Mouse (Mus musculus): ENCODE data around the gene Zfp551.

Gene Zfp551

DNA sequence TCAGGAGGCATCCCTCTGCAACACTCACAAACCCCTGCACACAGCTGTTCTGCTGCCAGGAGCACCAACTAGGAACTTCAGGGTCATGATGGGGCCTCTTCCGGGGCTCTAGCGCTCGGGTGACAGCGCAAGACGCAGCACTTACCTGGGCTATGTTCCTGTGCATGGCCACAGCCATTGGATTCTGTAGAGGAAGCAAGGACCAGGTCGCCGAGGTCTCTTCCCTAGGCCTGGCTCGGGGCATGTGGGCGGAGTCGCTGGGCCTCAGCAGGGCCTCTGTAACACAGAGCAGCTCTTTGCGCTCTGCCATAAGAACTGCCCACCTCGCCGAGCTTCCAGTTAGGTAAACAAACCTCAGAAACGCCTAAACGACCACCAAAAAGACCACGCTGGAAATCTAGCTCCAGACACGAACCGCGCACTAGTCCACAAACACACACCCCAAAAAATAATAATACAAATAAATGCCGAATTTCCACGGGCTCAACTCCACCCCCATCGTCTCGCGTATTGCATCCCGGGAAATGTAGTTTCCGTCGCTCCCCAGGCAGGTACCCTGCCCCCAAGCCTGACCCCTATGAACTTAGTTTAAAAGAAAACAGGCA lies at the start of gene Zfp551:
TSS of gene Zfp551 (minus strand) at position 507 of the 605 bp plus-strand sequence.
- DNase-seq (ENCODE audit: low spot score), result peak; percentile 50

DNA sequence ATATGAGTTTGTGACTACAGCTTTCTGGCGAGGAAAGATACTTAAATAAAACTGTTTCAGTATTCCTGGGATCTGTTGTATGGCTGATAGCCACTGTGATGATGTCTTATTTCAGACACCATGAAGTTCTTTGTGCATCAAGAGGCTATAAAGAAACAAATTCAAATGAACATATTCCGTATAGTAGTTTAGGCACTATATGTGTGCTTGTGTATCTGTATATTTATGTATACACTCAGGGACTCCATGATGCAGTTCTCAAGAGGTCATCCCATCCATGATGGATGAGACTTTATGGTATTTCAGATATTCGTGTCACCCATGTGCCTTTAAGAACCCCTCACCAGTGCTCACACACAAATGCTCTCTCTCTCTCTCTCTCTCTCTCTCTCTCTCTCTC lies 304 bp upstream of the Zfp551 start:
- DNase-seq (ENCODE audit: low spot score), result no peak

DNA sequence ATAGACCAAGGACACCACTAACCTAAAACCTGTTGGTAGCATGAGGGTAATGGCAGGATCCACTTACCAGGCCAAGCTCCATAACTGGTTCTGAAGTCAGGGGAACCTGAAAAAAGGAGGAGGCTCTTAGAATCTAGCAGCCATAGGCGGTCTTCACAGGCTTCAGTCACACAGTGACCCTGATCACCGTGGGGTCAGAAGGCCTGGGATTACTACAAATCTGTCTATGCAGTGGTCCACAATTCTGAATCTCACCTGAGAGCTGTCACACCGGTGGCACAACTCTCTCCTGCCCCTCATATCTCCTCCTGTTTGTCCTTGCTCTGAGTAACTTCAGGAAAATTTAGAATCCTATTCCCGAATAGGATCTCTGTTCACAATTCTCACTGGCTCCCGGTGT lies 810 bp downstream of the Zfp551 start:
- no peak for DNase-seq (ENCODE audit: low spot score)

DNA sequence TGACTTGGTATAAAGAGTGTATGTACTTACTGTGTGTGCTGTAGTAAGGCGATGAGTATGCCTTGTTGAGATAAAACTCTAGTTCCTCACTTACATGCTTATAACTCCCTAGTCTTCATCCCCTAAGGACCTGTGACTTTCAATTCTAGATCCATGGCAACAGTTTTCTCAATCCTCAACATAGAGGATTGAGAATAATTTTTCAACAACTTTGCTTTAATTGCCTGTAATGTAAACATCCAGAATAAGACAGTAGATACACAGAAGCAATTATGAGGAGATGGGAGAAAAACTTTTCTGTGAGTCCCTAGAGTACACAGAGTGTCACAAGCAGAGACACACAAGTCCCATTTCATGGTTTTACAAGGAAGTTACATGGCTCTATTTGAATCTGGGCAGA lies 53.4 kb downstream of the Zfp551 start, which contains the start of gene Vmn1r84:
TSS of gene Vmn1r84 (minus strand) at position 101 of the 400 bp plus-strand sequence.
- DNase-seq (ENCODE audit: low spot score), result no peak
